Mouse (Mus musculus) forebrain, embryonic 13.5 days (tissue): Measurements from ENCODE around the gene Epb41. TPM values are rescaled to one million over a fixed set of nuclear protein-coding genes. Genes with fewer than 3 reads are reported as not detected.

Experiments
- ATAC-seq: fragments of 200-750 bp; cut with Nextera tagmentation; 2 replicates; pipeline ENCODE4 v1.8.0; 2017
- H3K27ac ChIP-seq: fragments of 300-500 bp; sonication (generic); 2 replicates; pipeline ENCODE4 v1.5.1; 2015; ENCODE audit warnings: inconsistent platforms, mild to moderate bottlenecking, moderate library complexity
- H3K27me3 ChIP-seq: fragments of 300-500 bp; sonication (generic); 2 replicates; pipeline ENCODE4 v1.6.1; 2015; ENCODE audit warnings: mild to moderate bottlenecking, inconsistent platforms
- H3K36me3 ChIP-seq: fragments of 300-500 bp; sonication (generic); 2 replicates; pipeline ENCODE4 v1.6.1; 2015; ENCODE audit warnings: mild to moderate bottlenecking, inconsistent platforms; ENCODE audit not compliant: poor library complexity, severe bottlenecking
- H3K4me1 ChIP-seq: fragments of 300-500 bp; sonication (generic); 2 replicates; pipeline ENCODE4 v1.6.1; 2015; ENCODE audit warnings: inconsistent platforms
- H3K4me2 ChIP-seq: fragments of 300-500 bp; sonication (generic); 2 replicates; pipeline ENCODE4 v1.6.1; 2015; ENCODE audit warnings: inconsistent platforms, mild to moderate bottlenecking, moderate library complexity
- H3K4me3 ChIP-seq: fragments of 300-500 bp; sonication (generic); 2 replicates; pipeline ENCODE4 v1.5.1; 2015; ENCODE audit warnings: mild to moderate bottlenecking, inconsistent platforms
- H3K9ac ChIP-seq: fragments of 300-500 bp; sonication (generic); 2 replicates; pipeline ENCODE4 v1.6.1; 2015; ENCODE audit warnings: mild to moderate bottlenecking, inconsistent platforms
- H3K9me3 ChIP-seq: fragments of 300-500 bp; sonication (generic); replicated peaks from 2 replicates; pipeline ENCODE4 v1.6.1; 2016; ENCODE audit warnings: inconsistent platforms
- WGBS: fragments of 180-500 bp; shearing (Covaris S2); methylation state at CpG from one replicate; pipeline ENCODE4 v1.1.7; 2015; 5-methylcytosine and 5-hydroxymethylcytosine counted together
- polyA plus RNA-seq: library from polyadenylated mRNA; unstranded; fragments of >200 nt; fragmentation: Nextera tagmentation; extraction: Ambion mirVana; gene quantifications from 2 replicates; pipeline ENCODE4 v1.2.1, GENCODE M21; 2015

Gene Epb41
- polyA plus RNA-seq, 1 experiment from 2014 or later = 75.0 TPM

DNA sequence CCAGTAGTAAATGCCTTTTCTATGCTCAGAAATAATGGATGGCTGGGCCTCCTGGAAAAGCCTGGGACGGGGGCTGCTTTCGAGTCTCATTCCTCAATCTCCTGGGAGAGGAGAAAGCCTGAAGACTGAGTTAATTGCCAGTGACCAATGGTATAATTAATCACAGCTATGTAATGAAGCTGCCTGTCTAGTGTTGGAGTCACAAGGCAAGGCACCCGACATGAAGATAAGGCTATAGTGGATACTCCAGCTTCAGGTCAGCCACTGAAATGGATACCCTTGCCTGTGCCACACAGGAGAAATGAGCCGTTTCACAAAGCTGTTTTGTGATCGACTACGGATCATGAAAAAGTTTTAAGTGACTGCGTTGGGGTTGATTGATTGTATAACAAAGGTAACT lies 37.1 kb downstream of the Epb41 start:
- ATAC-seq = no peak
- Histone ChIP-seq H3K9me3 (no peaks in the 10 kb centered on the region), H3K27me3 (peaks cover 8% of the 10 kb centered on the region), H3K4me2 (no peak overlapping the region), H3K9ac (no peak overlapping the region), H3K36me3 (no peaks in the 10 kb centered on the region), H3K4me1 (peaks cover 49% of the 10 kb centered on the region), H3K4me3 (no peak overlapping the region), H3K27ac (no peak overlapping the region)
- 36% methylated on average over 7 of the region's 7 CpGs for WGBS

DNA sequence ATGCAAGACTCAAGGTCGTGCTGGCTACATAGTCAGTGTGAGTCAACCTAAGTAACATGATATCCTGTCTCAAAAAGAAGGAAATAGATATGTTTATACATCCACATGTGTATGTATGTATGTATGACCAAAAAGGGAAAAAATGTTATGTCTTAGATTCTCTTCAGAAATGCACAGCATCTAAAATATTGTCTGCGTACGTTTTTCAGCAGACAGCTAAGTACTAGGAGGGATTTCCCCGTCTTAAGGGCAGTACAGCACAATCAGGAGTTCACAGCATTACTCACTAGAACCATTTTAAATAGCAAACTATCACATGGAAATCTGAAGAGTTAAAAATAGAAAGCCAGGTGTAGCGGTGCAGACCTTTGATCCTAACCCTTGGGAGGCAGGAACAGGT lies 38.0 kb downstream of the Epb41 start:
- no peaks in the 10 kb centered on the region for H3K9me3 ChIP-seq
- H3K4me2 ChIP-seq = no peak overlapping the region
- no peak overlapping the region for H3K9ac ChIP-seq
- H3K27ac ChIP-seq = no peak overlapping the region
- H3K27me3 ChIP-seq = peaks cover 12% of the 10 kb centered on the region
- no peaks in the 10 kb centered on the region for H3K36me3 ChIP-seq
- peaks cover 44% of the 10 kb centered on the region for H3K4me1 ChIP-seq
- no peak for ATAC-seq
- H3K4me3 ChIP-seq = no peak overlapping the region
- WGBS = 93% methylated on average over 5 of the region's 5 CpGs

DNA sequence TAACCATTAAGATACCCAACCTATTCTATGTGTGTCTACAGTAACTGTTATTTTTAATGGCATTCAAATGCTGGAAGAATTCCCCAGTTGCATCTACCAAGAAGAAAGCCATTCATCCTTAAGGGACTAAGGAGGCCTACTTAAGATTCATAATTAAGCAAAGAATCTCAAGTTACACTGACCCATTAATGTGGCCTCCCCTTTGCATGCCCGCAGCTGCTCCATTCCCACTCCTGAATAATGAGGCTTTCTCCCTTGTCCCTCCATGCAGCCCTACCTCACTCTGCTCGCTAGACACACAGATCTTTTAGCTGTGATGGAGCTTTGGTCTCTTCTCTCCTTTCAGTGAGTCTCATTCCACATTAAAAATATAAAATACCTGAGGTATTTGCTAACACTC lies 40.9 kb downstream of the Epb41 start:
- H3K9ac ChIP-seq = no peak overlapping the region; the same call in 1 of the 2 replicates
- H3K27me3 ChIP-seq = peaks cover 33% of the 10 kb centered on the region
- H3K4me1 ChIP-seq = peaks cover 46% of the 10 kb centered on the region
- 8% methylated on average over 2 of the region's 2 CpGs for WGBS
- peak overlapping the region; percentile 44; the same call in 1 of the 2 replicates for H3K27ac ChIP-seq
- ATAC-seq = peak; percentile 88
- H3K4me3 ChIP-seq = no peak overlapping the region
- H3K9me3 ChIP-seq = no peaks in the 10 kb centered on the region
- H3K36me3 ChIP-seq = no peaks in the 10 kb centered on the region
- H3K4me2 ChIP-seq = no peak overlapping the region

DNA sequence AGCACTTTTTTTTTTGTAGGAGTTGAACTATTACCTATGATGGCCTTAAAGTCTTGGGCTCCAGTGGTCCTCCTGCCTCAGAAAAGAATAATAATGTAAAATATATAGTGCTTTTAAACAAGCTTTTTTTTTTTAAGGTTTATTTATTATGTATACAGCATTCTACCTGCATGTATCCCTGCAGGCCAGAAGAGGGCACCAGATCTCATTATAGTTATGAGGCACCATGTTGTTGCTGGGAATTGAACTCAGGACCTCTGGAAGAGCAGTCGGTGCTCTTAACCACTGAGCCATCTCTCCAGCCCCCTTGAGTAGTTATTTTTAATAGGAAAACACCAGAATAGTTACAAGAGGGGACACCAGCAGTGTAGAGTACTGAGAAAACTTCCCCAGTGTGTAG lies 41.9 kb downstream of the Epb41 start:
- H3K4me2 ChIP-seq = no peak overlapping the region
- no peak overlapping the region for H3K27ac ChIP-seq
- no peak for ATAC-seq
- peaks cover 40% of the 10 kb centered on the region for H3K4me1 ChIP-seq
- H3K4me3 ChIP-seq = no peak overlapping the region
- no peaks in the 10 kb centered on the region for H3K36me3 ChIP-seq
- WGBS = 76% methylated on average over 1 of the region's 1 CpGs
- H3K9ac ChIP-seq = no peak overlapping the region
- H3K27me3 ChIP-seq = peaks cover 42% of the 10 kb centered on the region
- no peaks in the 10 kb centered on the region for H3K9me3 ChIP-seq

DNA sequence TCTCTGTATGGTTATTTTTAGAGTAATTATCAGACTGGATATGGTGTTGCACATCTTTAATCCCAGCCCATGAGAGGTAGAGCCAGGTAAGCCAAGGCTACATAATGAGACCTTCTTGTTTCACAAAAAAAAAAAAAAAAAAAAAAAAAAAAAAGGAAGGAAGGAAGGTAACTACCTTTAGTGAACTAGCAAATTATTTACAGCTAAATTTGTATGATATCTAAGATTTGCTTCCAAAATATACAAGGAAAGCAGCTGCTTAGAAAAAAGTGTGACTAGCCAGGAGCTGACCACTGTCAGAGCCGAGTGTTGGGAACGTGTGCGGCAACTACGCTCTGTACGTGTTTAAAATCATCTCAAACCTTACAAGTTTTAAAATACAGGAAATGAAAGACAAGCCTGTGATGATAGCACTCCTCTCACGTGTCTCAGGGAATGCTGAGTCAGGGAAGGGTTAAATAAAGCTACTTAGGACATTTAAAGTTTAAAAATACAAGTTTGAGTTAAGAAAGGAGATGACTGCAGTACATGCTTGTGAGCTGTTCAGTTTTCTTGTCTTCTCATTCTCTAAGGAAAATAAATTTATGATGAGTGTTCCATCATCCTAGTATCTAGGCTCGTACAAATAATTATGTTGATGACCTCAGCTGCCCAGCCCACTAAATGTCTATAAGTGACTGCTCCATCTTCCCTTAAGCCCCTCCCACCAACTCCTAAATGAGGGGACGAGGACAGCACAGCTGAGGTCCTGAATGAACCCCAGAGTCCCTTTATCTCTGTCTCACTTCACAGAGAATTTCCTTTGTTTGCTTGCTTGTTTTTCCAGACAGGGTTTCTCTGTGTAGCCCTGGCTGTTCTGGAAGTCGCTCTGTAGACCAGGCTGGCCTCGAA lies 45.0 kb downstream of the Epb41 start:
- Histone ChIP-seq H3K9me3 (no peaks in the 10 kb centered on the region), H3K4me1 (peaks cover 30% of the 10 kb centered on the region), H3K9ac (no peak overlapping the region), H3K4me2 (no peak overlapping the region), H3K36me3 (no peaks in the 10 kb centered on the region), H3K27me3 (peaks cover 52% of the 10 kb centered on the region), H3K4me3 (no peak overlapping the region), H3K27ac (no peak overlapping the region)
- 69% methylated on average over 10 of the region's 10 CpGs for WGBS
- ATAC-seq = no peak

DNA sequence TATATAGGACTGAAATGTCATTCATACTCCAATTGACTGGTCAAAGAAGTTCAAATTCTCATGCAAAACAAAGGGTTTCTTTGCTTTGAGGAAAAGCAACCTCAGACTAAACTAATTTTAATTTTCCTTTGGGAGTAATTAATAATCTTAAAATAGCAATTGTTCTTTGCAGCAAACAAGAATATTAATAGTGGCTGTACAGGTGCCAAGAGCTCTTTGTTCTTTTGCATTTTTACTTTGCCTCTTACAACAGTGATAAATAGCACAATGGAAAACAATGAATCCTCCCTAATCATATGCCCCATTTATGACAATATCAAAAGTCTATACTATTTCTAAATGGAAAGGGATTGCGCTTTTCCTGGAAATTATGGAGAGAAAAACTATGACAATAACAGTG lies 47.3 kb downstream of the Epb41 start:
- Histone ChIP-seq H3K36me3 (no peaks in the 10 kb centered on the region), H3K27ac (no peak overlapping the region), H3K4me3 (no peak overlapping the region), H3K4me2 (no peak overlapping the region), H3K9me3 (0 out of 2 replicates have a peak, but pooled peaks cover 2% of the 10 kb centered on the region), H3K27me3 (peaks cover 64% of the 10 kb centered on the region), H3K4me1 (peaks cover 20% of the 10 kb centered on the region), H3K9ac (no peak overlapping the region)
- 96% methylated on average over 1 of the region's 1 CpGs for WGBS
- no peak for ATAC-seq

DNA sequence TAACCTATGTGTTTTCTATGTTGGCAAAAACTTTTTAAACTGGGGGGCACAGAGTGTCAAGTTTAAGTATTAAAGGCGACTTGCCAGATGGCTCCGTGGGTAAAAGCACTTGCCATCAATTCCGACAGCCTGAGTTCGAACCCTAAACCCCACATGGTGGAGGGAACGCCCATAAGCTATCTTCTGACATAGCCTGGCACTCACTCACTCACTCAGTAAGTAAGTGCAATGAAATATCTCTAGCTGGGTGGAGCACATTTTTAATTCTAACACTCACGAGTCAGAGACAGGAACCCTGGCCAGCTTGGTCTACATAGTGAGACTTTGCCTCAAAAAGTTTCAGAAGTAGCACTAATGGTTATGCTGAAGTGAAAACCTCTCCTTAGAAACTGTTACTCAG lies 48.0 kb downstream of the Epb41 start:
- Histone ChIP-seq H3K36me3 (peaks cover 4% of the 10 kb centered on the region; the same call in 1 of the 2 replicates), H3K9ac (no peak overlapping the region), H3K4me2 (no peak overlapping the region), H3K27me3 (peaks cover 62% of the 10 kb centered on the region), H3K27ac (no peak overlapping the region), H3K4me1 (peaks cover 20% of the 10 kb centered on the region), H3K4me3 (no peak overlapping the region), H3K9me3 (0 out of 2 replicates have a peak, but pooled peaks cover 6% of the 10 kb centered on the region)
- ATAC-seq = no peak
- 83% methylated on average over 6 of the region's 6 CpGs for WGBS

DNA sequence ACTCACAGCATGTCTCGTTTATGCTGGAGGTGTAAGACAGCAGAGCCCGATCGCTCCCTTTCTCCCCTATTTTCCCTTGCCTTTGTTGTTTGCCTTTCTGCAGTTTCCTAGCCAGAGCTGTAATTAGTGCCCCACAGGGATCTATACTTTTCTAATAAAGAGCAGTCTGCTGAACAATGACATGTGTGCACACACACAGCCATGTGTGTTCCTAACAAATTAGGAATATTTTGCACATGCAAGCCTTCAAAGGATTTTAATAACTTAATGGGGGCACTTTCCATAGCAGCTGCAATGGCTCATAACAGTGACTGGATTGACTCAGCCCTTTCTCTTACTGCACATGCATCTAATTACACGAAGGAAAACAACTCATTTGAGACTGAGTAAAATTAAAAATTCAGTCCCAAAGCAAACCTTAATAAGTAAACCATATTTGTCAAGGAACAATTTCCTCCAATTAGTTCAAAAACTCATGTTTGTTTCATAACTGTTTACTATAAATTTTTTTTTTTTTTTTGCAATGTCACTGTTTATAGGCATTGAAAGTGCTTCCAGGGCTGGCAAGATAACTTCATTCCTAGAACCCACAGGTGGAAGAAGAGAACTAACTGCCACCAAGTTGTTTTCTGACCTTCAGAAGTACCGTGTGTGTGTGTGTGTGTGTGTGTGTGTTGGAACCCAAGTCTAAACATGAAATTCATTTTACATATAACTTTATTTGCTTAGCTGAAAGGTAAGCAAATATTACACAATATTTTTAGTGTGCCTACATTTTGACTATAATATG lies 49.2 kb downstream of the Epb41 start:
- Histone ChIP-seq H3K27ac (no peak overlapping the region), H3K36me3 (peaks cover 4% of the 10 kb centered on the region; the same call in 1 of the 2 replicates), H3K9me3 (0 out of 2 replicates have a peak, but pooled peaks cover 6% of the 10 kb centered on the region), H3K4me1 (peaks cover 11% of the 10 kb centered on the region), H3K4me2 (no peak overlapping the region), H3K27me3 (peaks cover 55% of the 10 kb centered on the region), H3K9ac (no peak overlapping the region), H3K4me3 (no peak overlapping the region)
- WGBS = 16% methylated on average over 5 of the region's 5 CpGs
- peak; percentile 87 for ATAC-seq

DNA sequence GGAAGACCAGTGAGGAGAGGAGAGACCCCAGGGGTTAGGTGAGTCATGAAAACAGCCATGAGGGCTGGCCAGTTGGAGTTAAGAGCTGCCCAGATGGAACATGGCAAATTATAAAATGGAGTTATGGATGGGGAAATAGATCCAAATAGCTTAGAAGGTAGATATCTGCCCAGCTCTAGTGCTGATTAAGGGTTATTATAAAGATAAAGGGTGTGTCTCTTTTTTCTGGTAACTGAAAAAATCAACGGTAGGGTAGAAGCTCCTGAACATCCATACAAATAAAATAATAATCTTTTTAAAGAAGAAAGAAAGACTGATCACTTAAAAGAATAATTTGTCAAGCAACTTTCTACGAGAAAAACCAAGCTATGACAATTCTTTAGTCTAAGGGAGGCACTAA lies 49.9 kb downstream of the Epb41 start:
- no peak for ATAC-seq
- no peak overlapping the region for H3K27ac ChIP-seq
- peaks cover 51% of the 10 kb centered on the region for H3K27me3 ChIP-seq
- 44% methylated on average over 2 of the region's 2 CpGs for WGBS
- H3K36me3 ChIP-seq = peaks cover 4% of the 10 kb centered on the region; the same call in 1 of the 2 replicates
- H3K4me3 ChIP-seq = no peak overlapping the region
- H3K4me2 ChIP-seq = no peak overlapping the region
- H3K9me3 ChIP-seq = 0 out of 2 replicates have a peak, but pooled peaks cover 6% of the 10 kb centered on the region
- peaks cover 11% of the 10 kb centered on the region for H3K4me1 ChIP-seq
- H3K9ac ChIP-seq = no peak overlapping the region

DNA sequence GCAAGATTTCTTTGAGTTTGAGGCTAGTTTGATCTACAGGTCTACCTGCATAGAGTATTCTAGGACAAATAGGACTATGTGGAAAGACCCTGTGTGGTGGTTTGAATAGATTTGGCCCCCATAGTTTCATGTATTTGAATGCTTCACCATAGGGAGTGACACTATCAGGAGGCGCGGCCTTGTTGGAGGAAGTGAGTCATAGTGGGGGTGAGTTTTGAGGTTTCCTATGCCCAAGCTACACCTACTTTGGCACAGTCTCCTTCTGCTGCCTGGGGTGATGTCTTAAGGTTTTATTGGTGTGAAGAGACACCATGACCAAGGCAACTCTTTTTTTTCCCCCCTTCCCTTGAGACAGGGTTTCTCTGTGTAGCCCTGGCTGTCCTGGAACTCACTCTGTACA lies 51.3 kb downstream of the Epb41 start:
- Histone ChIP-seq H3K9me3 (0 out of 2 replicates have a peak, but pooled peaks cover 6% of the 10 kb centered on the region), H3K36me3 (peaks cover 4% of the 10 kb centered on the region; the same call in 1 of the 2 replicates), H3K27me3 (peaks cover 42% of the 10 kb centered on the region), H3K27ac (no peak overlapping the region), H3K9ac (no peak overlapping the region), H3K4me2 (no peak overlapping the region), H3K4me1 (peaks cover 15% of the 10 kb centered on the region), H3K4me3 (no peak overlapping the region)
- 98% methylated on average over 2 of the region's 2 CpGs for WGBS
- no peak for ATAC-seq

DNA sequence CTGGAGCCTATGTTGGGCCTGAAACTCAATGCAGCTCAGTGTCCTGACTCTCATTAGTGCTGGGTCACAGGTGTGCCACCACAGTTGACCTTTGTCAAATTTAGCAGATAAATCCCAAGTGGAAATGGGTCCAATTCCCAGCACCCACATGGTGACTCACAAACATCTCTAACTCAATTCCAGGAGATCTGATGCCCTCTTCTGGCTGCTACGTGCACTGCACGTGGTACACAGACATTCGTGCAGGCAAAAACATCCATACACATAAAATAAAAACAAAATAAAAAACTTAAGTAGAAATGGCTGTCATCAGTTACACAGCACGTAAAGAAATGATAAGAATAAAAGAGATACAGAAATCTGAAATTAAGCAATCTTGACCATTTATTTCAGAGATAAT lies 52.5 kb downstream of the Epb41 start:
- Histone ChIP-seq H3K4me2 (no peak overlapping the region), H3K4me1 (peaks cover 19% of the 10 kb centered on the region), H3K36me3 (peaks cover 4% of the 10 kb centered on the region; the same call in 1 of the 2 replicates), H3K4me3 (no peak overlapping the region), H3K9me3 (0 out of 2 replicates have a peak, but pooled peaks cover 6% of the 10 kb centered on the region), H3K27ac (no peak overlapping the region), H3K27me3 (peaks cover 31% of the 10 kb centered on the region), H3K9ac (no peak overlapping the region)
- WGBS = 98% methylated on average over 4 of the region's 4 CpGs
- no peak for ATAC-seq

DNA sequence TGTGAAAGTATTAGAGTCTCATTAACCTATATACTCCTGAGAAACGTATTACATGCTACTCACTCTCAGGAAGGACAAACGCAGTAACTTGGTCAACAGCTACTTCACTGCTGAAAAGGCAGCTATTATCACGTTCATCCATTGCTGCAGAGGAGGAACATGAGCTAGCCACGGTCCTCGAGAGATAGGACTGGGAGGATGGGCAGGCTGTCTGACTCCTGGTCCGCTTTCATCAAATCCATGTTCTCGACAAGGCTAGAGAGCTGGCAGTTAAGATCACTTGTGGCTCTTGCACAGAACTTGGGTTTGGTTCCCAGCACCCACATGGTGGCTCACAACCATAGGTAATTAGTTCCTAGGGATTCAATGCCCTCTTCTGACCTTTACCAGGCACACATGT lies 53.2 kb downstream of the Epb41 start:
- Histone ChIP-seq H3K9ac (no peak overlapping the region), H3K9me3 (0 out of 2 replicates have a peak, but pooled peaks cover 6% of the 10 kb centered on the region), H3K4me1 (peaks cover 19% of the 10 kb centered on the region), H3K4me2 (no peak overlapping the region), H3K27ac (no peak overlapping the region), H3K36me3 (peaks cover 4% of the 10 kb centered on the region; the same call in 1 of the 2 replicates), H3K27me3 (peaks cover 24% of the 10 kb centered on the region), H3K4me3 (no peak overlapping the region)
- WGBS = 93% methylated on average over 7 of the region's 7 CpGs
- ATAC-seq = no peak
